Mouse (Mus musculus) kidney, postnatal 10 days (tissue): ENCODE measurements around the gene Sim2.

Source experiments
- DNase-seq: peaks from one replicate; pipeline ENCODE4 v3.0.0; 2021; ENCODE audit warnings: mixed read lengths

Gene Sim2

GRCm38 (mm10) chr16:94079075-94079855 lies 5.5 kb upstream of the Sim2 start:
- peak; percentile 29 for DNase-seq

- DNase-seq, result peak; percentile 20
Observed at GRCm38 (mm10) chr16:94079856-94080555, 4.7 kb upstream of the Sim2 start.

- no peak for DNase-seq
Observed at GRCm38 (mm10) chr16:94081596-94081995, 3.1 kb upstream of the Sim2 start.

GRCm38 (mm10) chr16:94081996-94082708 lies 2.6 kb upstream of the Sim2 start:
- DNase-seq, result peak; percentile 33

- peak; percentile 33 for DNase-seq
Observed at GRCm38 (mm10) chr16:94082960-94083847, 1.5 kb upstream of the Sim2 start.

- peak; percentile 32 for DNase-seq
Observed at GRCm38 (mm10) chr16:94083848-94084525, 744 bp upstream of the Sim2 start.

- DNase-seq, result no peak
Observed at GRCm38 (mm10) chr16:94085603-94086285, 1.0 kb downstream of the Sim2 start.

- peak; percentile 37 for DNase-seq
Observed at GRCm38 (mm10) chr16:94086701-94087569, 2.2 kb downstream of the Sim2 start.

GRCm38 (mm10) chr16:94087570-94088225 lies 3.0 kb downstream of the Sim2 start:
- no peak for DNase-seq

GRCm38 (mm10) chr16:94088226-94088748 lies 3.6 kb downstream of the Sim2 start:
- no peak for DNase-seq

- no peak for DNase-seq
Observed at GRCm38 (mm10) chr16:94088819-94089692, 4.3 kb downstream of the Sim2 start.

GRCm38 (mm10) chr16:94092511-94093150 lies 7.9 kb downstream of the Sim2 start:
- no peak for DNase-seq

GRCm38 (mm10) chr16:94093151-94093863 lies 8.6 kb downstream of the Sim2 start:
- no peak for DNase-seq

GRCm38 (mm10) chr16:94094251-94095108 lies 9.7 kb downstream of the Sim2 start:
- no peak for DNase-seq

GRCm38 (mm10) chr16:94095109-94095822 lies 10.5 kb downstream of the Sim2 start:
- DNase-seq, result no peak
